Mouse (Mus musculus): ENCODE results near the gene Hps4.

DNA sequence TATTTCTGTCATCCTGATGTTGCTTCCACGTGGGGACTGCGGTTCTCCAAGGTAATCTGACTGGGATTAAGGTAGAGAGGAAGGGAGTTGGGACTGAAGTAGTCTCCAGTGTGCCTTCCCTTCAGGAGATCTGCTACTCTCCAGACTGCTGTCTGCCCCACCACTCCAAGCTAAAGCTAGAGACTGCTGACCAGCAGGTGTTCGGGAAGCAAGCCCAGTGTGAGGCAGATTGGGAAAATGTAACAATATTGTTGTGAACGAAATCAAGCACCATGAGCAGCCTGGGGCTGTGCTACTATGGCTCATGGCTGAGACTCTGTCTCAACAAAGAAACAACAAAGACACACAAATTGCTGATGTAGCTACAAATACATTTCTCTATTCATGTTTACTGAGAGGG, 75.1 kb downstream of the Hps4 start:
- TF ChIP-seq CTCF (IDR thresholded peaks at IDR 0.05; ENCODE audit: insufficient read depth, low read depth, low read length), result no peak
- no peak for TF ChIP-seq POLR2A (IDR thresholded peaks at IDR 0.05; ENCODE audit: insufficient read depth, low read depth, low read length)

Data from olfactory bulb, adult 2 months (tissue).